Mouse (Mus musculus) testis, adult 10 weeks (tissue): ENCODE data around the gene Nfxl1. TPM values are rescaled to one million over a fixed set of nuclear protein-coding genes. Genes with fewer than 3 reads are reported as not detected.

Experiments used
- polyA plus RNA-seq: library from polyadenylated mRNA; stranded (reverse); fragments of 350-450 nt; fragmentation: Illumina TruSeq; extraction: RNeasy Lipid Tissue Mini Kit (QIAGEN cat#74804); gene quantifications from one replicate; pipeline ENCODE4 v1.2.3, GENCODE M21; 2014; ENCODE audit warnings: low read depth, low replicate concordance

Gene Nfxl1
- polyA plus RNA-seq = 27.8 TPM

DNA sequence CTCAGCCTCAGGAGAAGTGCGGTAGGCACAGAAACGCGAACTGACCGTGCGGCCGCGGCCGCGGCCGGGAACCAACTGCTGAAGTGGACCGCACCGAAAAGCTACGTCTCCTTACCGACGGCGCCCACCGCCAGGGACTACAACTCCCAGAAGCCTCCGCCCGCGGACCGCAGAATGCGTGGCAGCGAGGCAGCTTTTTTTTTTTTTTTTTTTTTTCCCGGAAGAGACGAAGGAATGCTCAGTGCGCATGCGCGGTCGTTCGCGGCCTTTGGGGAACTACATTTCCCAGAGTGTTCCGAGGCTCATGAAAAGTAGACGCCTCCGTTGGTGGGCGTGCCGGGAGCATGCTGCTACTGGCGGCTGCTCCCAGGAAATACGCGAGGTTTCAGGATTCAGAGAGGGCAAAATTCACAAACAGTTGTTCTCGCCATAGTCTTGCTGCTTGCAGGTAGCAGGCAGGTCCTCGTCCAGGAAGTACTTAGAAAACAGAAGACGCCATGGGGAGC is at the start of gene Nfxl1:
Nfxl1 (minus strand) TSS at position 141 of the 506 bp plus-strand sequence.

DNA sequence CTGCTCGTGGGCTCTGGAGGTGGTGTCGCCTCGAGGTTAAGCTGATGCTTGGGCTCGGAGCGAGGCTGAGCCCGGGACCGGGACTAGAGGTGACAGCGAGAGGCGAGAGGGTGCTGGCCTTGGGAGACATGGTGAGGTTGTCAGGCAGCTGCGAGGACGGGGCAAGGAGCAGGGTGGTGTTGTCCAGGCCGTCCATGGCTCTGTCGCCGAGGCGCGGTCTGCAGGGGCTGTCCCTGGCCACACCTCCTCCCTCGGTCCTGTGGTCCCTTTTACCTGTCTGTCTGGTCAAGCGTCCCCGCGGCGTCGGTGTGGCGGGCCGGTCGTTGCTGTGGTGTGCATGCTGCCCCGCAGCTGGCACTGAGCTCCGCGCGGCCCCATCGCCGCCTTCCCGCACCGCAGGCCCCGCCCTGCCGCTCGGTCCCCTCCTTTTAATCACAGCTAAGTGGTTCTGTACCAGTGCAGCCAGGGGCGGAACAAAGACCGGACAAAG is 27.8 kb upstream of the Nfxl1 start, which contains the start of gene Gm5868:
Gm5868 (minus strand) TSS at position 360 of the 490 bp plus-strand sequence.

DNA sequence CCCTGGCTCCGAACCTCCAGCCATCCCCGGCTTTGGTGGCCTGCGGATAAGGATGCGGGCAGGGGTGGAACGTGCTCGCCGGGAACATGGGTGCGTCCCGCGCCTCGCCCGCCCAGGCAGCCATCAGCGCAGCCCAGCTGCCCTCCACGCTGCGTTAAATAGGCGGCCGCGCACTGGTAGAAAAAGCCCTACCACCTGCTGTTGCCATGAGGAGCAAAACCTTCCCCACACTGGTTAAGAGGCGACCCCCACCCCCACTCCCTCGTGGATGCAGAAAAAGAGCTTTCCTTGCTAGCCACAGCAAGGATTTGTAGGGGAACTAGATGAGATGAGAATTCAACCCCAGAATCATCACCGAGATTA is 21.5 kb upstream of the Nfxl1 start, which contains the start of gene Zar1:
Zar1 (minus strand) TSS at position 285 of the 363 bp plus-strand sequence.

DNA sequence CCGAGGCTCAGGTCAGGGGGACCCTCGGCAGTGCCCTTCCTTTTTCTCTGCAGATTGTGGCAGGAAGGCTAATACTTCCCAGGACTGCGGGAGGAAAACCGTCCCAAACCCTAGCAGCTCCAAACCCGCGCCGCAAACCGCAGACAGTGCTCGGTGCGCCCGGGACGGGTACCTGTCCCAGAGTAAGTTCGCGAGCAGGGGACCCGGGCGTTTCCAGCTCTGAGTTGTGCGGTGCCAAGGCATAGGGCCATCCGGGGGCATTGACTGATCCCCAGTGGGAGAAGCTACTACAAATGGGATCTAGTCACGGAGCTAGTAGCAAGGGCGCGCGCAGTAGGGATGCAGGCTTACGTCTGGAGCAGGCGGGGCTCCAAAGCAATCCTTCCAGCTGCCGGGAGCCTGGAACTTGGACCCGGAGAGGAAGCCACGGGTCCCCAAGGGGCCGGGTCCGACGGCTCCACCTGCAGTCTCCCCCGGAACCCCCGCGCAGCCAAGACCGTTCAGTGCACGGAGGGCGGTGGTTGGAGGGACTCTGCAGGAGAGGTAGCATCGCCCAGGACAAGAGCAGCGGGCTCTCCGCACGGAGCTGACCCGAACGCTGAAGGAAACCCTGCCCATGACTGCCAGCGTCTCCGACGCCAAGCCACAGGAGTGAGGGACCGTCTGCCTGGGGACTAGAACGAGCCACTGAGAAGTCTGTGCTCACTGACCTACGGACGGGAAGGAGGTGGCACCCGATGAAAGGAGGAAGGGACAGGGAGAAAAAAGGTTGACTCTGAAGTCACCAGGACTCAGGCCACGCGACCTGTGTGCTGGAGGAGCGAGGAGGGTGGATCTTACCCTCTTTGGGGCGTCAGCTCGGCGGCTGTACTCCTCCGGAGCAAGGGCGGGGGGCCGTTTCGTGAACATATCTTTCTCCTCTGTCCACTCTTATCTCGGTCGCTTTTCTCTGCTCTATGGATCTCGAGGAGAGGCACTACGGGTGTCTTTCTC is 55.7 kb downstream of the Nfxl1 start, which contains the start of gene Corin:
Corin (minus strand) TSS at position 943 of the 993 bp plus-strand sequence.

Other genes with a start within 250 kb of the Nfxl1 start
- 31.5 TPM for gene Corin, start 55.2 kb downstream of the Nfxl1 start, polyA plus RNA-seq
- not detected for gene Zar1, start 21.6 kb upstream of the Nfxl1 start, polyA plus RNA-seq
- gene Gm5868, start 27.9 kb upstream of the Nfxl1 start, polyA plus RNA-seq = not detected
- 2.0 TPM for gene Cnga1, start 84.6 kb upstream of the Nfxl1 start, polyA plus RNA-seq
- 1.2 TPM for gene Nipal1, start 88.1 kb upstream of the Nfxl1 start, polyA plus RNA-seq
- 4.3 TPM for gene Txk, start 193.1 kb upstream of the Nfxl1 start, polyA plus RNA-seq